Mouse (Mus musculus): ENCODE results near the gene Syt8. TPM values are rescaled to one million over a fixed set of nuclear protein-coding genes. Genes with fewer than 3 reads are reported as not detected.

Gene Syt8
- polyA plus RNA-seq, 1 experiment from 2014 or later: 0.41 TPM

- peaks cover 53% of the 10 kb centered on the region for H3K36me3 ChIP-seq
- H3K27me3 ChIP-seq (replicated peaks): no peaks in the 10 kb centered on the region
- H3K27ac ChIP-seq (replicated peaks): peak overlapping the region; percentile 99
- peaks cover 64% of the 10 kb centered on the region for H3K4me1 ChIP-seq
- H3K9ac ChIP-seq: peak overlapping the region; percentile 51
- H3K4me2 ChIP-seq: no peak overlapping the region
- 60% methylated on average over 8 of the region's 8 CpGs for WGBS
- ATAC-seq (ENCODE audit: extremely low read depth, insufficient number of reproducible peaks, low FRiP score, low TSS enrichment): no peak
- H3K9me3 ChIP-seq: no peaks in the 10 kb centered on the region
- no peak overlapping the region for H3K4me3 ChIP-seq
These were observed 52.1 kb downstream of the Syt8 start for GRCm38 (mm10) chr7:142486751-142487162.

- H3K27me3 ChIP-seq (replicated peaks): no peaks in the 10 kb centered on the region
- peaks cover 58% of the 10 kb centered on the region for H3K4me1 ChIP-seq
- WGBS: 22% methylated on average over 9 of the region's 9 CpGs
- peak overlapping the region; percentile 24; the same call in 1 of the 2 replicates for H3K4me2 ChIP-seq
- peak overlapping the region; percentile 99 for H3K27ac ChIP-seq (replicated peaks)
- H3K9me3 ChIP-seq: no peaks in the 10 kb centered on the region
- H3K9ac ChIP-seq: peak overlapping the region; percentile 72
- H3K36me3 ChIP-seq: peaks cover 59% of the 10 kb centered on the region
- ATAC-seq (ENCODE audit: extremely low read depth, insufficient number of reproducible peaks, low FRiP score, low TSS enrichment): no peak
- H3K4me3 ChIP-seq: no peak overlapping the region
These were observed 52.8 kb downstream of the Syt8 start for GRCm38 (mm10) chr7:142487341-142487859.

- 72% methylated on average over 3 of the region's 3 CpGs for WGBS
- peaks cover 51% of the 10 kb centered on the region for H3K4me1 ChIP-seq
These were observed 53.4 kb downstream of the Syt8 start for GRCm38 (mm10) chr7:142488053-142488452.

More at GRCm38 (mm10) chr7:142488053-142488452, 53.4 kb downstream of the Syt8 start:
- peaks cover 62% of the 10 kb centered on the region for H3K36me3 ChIP-seq
- no peak for ATAC-seq (ENCODE audit: extremely low read depth, insufficient number of reproducible peaks, low FRiP score, low TSS enrichment)
- no peak overlapping the region for H3K4me2 ChIP-seq
- no peaks in the 10 kb centered on the region for H3K9me3 ChIP-seq
- H3K9ac ChIP-seq: peak overlapping the region; percentile 29; the same call in 1 of the 2 replicates
- no peaks in the 10 kb centered on the region for H3K27me3 ChIP-seq (replicated peaks)
- peak overlapping the region; percentile 99 for H3K27ac ChIP-seq (replicated peaks)
- no peak overlapping the region for H3K4me3 ChIP-seq

Other genes with a start within 250 kb of the Syt8 start
- not detected in 2 replicates for gene Gm10153, start 244.5 kb upstream of the Syt8 start, polyA plus RNA-seq (2015; fragmentation: Nextera tagmentation; extraction: Ambion mirVana)
- not detected in 2 replicates for gene Krtap5-3, start 233.5 kb upstream of the Syt8 start, polyA plus RNA-seq (2015; fragmentation: Nextera tagmentation; extraction: Ambion mirVana)
- not detected in 2 replicates for gene Gm7579, start 223.0 kb upstream of the Syt8 start, polyA plus RNA-seq (2015; fragmentation: Nextera tagmentation; extraction: Ambion mirVana)
- not detected in 2 replicates for gene Krtap5-5, start 204.9 kb upstream of the Syt8 start, polyA plus RNA-seq (2015; fragmentation: Nextera tagmentation; extraction: Ambion mirVana)
- gene Gm40460, start 193.8 kb upstream of the Syt8 start, polyA plus RNA-seq (2015; fragmentation: Nextera tagmentation; extraction: Ambion mirVana): not detected in 2 replicates
- not detected in 2 replicates for gene Gm2431, start 176.5 kb upstream of the Syt8 start, polyA plus RNA-seq (2015; fragmentation: Nextera tagmentation; extraction: Ambion mirVana)
- gene Gm4559, start 160.5 kb upstream of the Syt8 start, polyA plus RNA-seq (2015; fragmentation: Nextera tagmentation; extraction: Ambion mirVana): not detected in 2 replicates
- not detected in 2 replicates for gene Krtap5-1, start 137.7 kb upstream of the Syt8 start, polyA plus RNA-seq (2015; fragmentation: Nextera tagmentation; extraction: Ambion mirVana)
- gene Krtap5-4, start 131.3 kb upstream of the Syt8 start, polyA plus RNA-seq (2015; fragmentation: Nextera tagmentation; extraction: Ambion mirVana): not detected in 2 replicates
- gene Ifitm10, start 61.1 kb upstream of the Syt8 start, polyA plus RNA-seq (2015; fragmentation: Nextera tagmentation; extraction: Ambion mirVana): 6.5 and 7.5 TPM in 2 replicates
- gene Gm49369, start 52.2 kb upstream of the Syt8 start, polyA plus RNA-seq (2015; fragmentation: Nextera tagmentation; extraction: Ambion mirVana): 2.3 TPM in 1 of 2 replicates, not detected in the other
- 443 and 485 TPM in 2 replicates for gene Ctsd, start 46.8 kb upstream of the Syt8 start, polyA plus RNA-seq (2015; fragmentation: Nextera tagmentation; extraction: Ambion mirVana)
- gene Tnni2, start 7.0 kb downstream of the Syt8 start, polyA plus RNA-seq (2015; fragmentation: Nextera tagmentation; extraction: Ambion mirVana): 34.8 and 41.9 TPM in 2 replicates
- 51.0 and 54.6 TPM in 2 replicates for gene Lsp1, start 26.0 kb downstream of the Syt8 start, polyA plus RNA-seq (2015; fragmentation: Nextera tagmentation; extraction: Ambion mirVana)
- 4.0 and 5.4 TPM in 2 replicates for gene Tnnt3, start 64.0 kb downstream of the Syt8 start, polyA plus RNA-seq (2015; fragmentation: Nextera tagmentation; extraction: Ambion mirVana)
- 15.6 and 17.7 TPM in 2 replicates for gene Mrpl23, start 97.8 kb downstream of the Syt8 start, polyA plus RNA-seq (2015; fragmentation: Nextera tagmentation; extraction: Ambion mirVana)
- 1,357 and 1,430 TPM in 2 replicates for gene Igf2, start 232.0 kb downstream of the Syt8 start, polyA plus RNA-seq (2015; fragmentation: Nextera tagmentation; extraction: Ambion mirVana)
- gene Gm49394, start 235.1 kb downstream of the Syt8 start, polyA plus RNA-seq (2015; fragmentation: Nextera tagmentation; extraction: Ambion mirVana): 0.04 and 0.05 TPM in 2 replicates

All from heart, embryonic 13.5 days (tissue).